Mouse (Mus musculus): ENCODE data around the gene Ilk.

DNA sequence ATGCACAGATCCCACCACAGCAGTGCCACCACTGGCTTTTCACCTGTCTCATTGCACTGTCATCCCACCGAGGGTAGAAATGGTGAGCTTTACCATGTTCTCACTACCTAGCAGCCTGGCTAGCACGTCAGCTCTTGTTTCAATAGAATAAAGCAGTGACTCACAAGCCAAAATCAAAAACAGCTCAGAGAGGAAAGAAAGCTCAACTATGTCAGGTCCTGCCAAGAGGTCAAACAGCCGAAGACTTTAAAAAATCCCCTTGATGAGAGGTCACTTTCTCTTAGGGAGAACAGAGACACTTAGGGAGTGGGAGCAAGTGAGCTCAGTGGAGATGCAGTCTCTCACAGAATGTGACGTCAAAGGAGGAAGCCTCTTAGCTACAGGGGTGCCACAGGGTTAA lies 47.5 kb downstream of the Ilk start:
- no peak for TF ChIP-seq CTCF (IDR thresholded peaks at IDR 0.05; ENCODE audit: control insufficient read depth, insufficient read depth, insufficient replicate concordance, low read depth, low read length)
- TF ChIP-seq POLR2A (IDR thresholded peaks at IDR 0.05; ENCODE audit: control insufficient read depth, low read depth, low read length): no peak

Data from testis, adult 2 months (tissue).